Mouse (Mus musculus) retina, embryonic 14.5 days (tissue): ENCODE measurements around the gene Try5.
"Not testable (repeated sequence)": the region's sequence is repeated elsewhere in the genome, so short reads cannot be mapped to it uniquely, and the experiment has no call there.

ENCODE experiments used
- DNase-seq: peaks from one replicate; pipeline ENCODE4 v3.0.0-alpha.2; 2015; ENCODE audit warnings: low spot score

Try5 gene

DNA sequence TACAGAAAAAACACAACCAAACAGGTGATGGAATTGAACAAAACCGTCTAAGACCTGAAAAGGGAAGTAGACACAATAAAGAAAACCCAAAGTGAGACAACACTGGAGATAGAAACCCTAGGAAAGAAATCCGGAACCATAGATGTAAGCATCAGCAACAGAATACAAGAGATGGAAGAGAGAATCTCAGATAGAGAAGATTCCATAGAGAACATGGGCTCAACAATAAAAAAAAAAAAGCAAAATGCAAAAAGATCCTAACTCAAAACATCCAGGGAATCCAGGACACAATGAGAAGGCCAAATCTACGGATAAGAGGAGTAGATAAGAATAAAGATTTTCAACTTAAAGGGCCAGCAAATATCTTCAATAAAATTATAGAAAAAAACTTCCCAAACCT lies at the start of gene Try5:
Gene Try5 (minus strand): TSS at position 101 of the 400 bp plus-strand sequence.
- DNase-seq = not testable (repeated sequence)

DNA sequence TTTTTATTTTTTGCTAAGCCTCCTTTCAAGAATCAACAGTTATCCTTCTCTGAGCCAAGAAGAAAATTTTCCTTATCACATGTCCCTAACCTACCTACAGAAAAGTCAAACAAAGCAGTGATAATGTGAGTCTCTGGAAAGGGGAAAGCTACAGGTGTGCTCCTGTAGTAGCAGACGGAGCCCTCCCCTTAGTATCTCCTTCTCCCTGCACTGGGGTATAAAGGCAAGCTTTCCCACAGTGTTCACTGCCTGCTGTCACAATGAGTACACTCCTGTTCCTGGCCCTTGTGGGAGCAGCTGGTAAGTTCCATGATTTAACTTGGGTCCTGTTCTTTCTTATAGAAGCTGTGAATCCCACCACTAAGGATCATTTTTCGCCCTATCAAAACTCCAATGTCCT lies 37.3 kb upstream of the Try5 start, which contains the start of gene Try10:
Gene Try10 (plus strand): TSS at position 174 of the 400 bp plus-strand sequence.
- no peak for DNase-seq

DNA sequence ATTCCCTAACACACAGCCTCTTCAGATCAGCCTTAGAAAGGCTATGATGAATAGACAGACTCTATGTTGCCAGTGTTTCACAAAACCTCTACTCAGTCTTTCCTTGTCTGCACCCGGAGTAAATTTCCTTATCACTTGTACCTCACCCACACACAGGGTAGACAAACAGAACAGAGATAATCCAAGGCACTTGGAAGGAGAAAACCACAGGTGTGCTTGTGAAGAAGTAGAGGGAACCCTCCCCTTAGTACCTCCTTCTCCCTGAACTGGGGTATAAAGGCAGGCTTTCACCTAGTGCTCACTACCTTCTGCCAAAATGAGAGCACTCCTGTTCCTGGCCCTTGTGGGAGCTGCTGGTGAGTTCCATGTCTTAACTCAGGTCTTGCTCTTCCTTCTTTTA lies 14.7 kb downstream of the Try5 start, which contains the start of gene Try4:
Gene Try4 (plus strand): TSS at position 301 of the 400 bp plus-strand sequence.
- no peak for DNase-seq

DNA sequence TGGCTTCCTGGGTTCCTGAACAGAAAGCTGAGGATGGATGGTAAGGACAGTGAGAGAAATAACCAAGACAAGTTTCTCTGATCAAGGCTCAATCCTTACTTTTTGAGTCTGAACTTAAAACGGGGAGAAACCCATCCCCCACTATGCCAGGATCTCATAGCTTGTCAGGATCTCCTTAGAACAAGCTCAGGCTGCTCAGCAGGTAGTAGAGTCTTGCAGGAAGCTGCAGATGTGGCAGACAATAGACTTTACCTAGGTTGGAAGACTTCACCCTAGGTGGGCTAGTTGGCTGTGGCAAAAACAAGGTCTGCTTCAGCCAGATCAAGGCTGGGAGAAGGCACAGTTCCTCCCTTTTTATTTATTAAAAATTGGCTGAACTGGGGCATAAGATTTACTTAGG lies 18.4 kb downstream of the Try5 start:
- no peak for DNase-seq

DNA sequence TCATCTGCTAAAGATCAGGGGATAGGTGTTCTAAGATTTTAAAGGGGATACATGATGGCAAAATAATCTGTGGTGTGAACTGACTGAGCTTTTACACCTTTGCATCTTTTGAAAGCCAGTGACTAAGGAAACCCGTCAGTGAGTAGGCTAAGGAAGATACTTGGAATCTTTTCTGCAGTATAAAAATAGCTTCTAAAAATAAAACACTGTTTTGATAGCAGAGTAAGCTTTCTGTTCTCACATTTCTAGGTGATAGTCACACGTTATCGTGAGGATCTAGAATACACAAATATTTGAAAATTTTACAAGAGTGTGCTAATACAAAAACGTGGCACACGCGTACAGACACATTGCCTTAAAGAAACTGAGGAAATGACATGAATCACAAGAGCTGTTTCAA lies 50.5 kb downstream of the Try5 start:
- no peak for DNase-seq

DNA sequence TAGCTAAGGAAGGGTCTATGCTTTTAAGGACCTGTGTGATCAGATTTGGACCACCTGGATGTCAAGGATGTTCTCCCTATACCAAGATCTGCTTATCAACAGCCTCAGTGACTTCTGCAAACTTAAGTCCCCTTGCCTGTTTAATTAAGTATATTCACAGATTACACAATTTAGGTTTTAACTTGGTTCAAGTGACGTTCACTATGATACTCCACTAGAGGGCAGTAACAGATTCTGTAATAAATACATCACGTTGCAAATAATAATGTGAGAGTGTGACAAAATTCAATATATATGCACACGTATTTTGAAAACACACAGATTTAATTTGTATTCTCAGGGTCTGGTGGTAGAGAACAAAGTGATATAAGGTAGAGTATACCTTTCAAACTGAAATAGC lies 53.8 kb downstream of the Try5 start:
- DNase-seq = peak; percentile 32
